Mouse (Mus musculus) limb, embryonic 14.5 days (tissue): Measurements from ENCODE around the gene Ankrd52. TPM values are rescaled to one million over a fixed set of nuclear protein-coding genes. Genes with fewer than 3 reads are reported as not detected.

Experiments used
- ATAC-seq: fragments of 200-750 bp; cut with Nextera tagmentation; 2 replicates; pipeline ENCODE4 v1.8.0; 2017; ENCODE audit warnings: low read depth, moderate number of reproducible peaks, moderate TSS enrichment; ENCODE audit not compliant: low FRiP score
- DNase-seq: peaks from one replicate; pipeline ENCODE4 v3.0.0-alpha.2; 2015; ENCODE audit warnings: low spot score
- H3K27ac ChIP-seq: fragments of 300-500 bp; sonication (generic); replicated peaks from 2 replicates; pipeline ENCODE4 v1.5.1; 2014; ENCODE audit warnings: low read depth, mild to moderate bottlenecking, low read length, moderate library complexity, mixed read lengths
- H3K27me3 ChIP-seq: fragments of 300-500 bp; sonication (generic); 2 replicates; pipeline ENCODE4 v1.6.1; 2014; ENCODE audit warnings: low read length, mixed read lengths; ENCODE audit not compliant: control insufficient read depth, insufficient read depth
- H3K36me3 ChIP-seq: fragments of 300-500 bp; sonication (generic); 2 replicates; pipeline ENCODE4 v1.6.1; 2014; ENCODE audit warnings: mild to moderate bottlenecking, low read length, moderate library complexity, mixed read lengths; ENCODE audit not compliant: control insufficient read depth, insufficient read depth
- H3K4me1 ChIP-seq: fragments of 300-500 bp; sonication (generic); 2 replicates; pipeline ENCODE4 v1.6.1; 2014; ENCODE audit warnings: antibody characterized with exemption, low read length, mixed read lengths; ENCODE audit not compliant: control insufficient read depth, insufficient read depth
- H3K4me2 ChIP-seq: fragments of 300-500 bp; sonication (generic); replicated peaks from 2 replicates; pipeline ENCODE4 v1.6.1; 2014; ENCODE audit warnings: low read depth, mild to moderate bottlenecking, low read length, moderate library complexity; ENCODE audit not compliant: severe bottlenecking
- H3K4me3 ChIP-seq: fragments of 300-500 bp; sonication (generic); replicated peaks from 2 replicates; pipeline ENCODE4 v1.5.1; 2014; ENCODE audit warnings: low read length
- H3K9ac ChIP-seq: fragments of 300-500 bp; sonication (generic); 2 replicates; pipeline ENCODE4 v1.6.1; 2014; ENCODE audit warnings: mild to moderate bottlenecking, low read depth, low read length, moderate library complexity; ENCODE audit not compliant: severe bottlenecking
- H3K9me3 ChIP-seq: fragments of 300-500 bp; sonication (generic); 2 replicates; pipeline ENCODE4 v1.6.1; 2016; ENCODE audit warnings: low read length; ENCODE audit not compliant: control insufficient read depth
- POLR2A ChIP-seq: fragments of 200-500 bp; IDR thresholded peaks from 2 replicates; pipeline ENCODE4 v1.8.0; 2012; ENCODE audit warnings: inconsistent platforms, mild to moderate bottlenecking, moderate library complexity, borderline replicate concordance; ENCODE audit not compliant: insufficient read depth, insufficient read length; ENCODE audit errors: extremely low read depth
- WGBS: fragments of 180-500 bp; shearing (Covaris S2); extraction: QIAGEN DNeasy Blood & Tissue Kit; methylation state at CpG from one replicate; pipeline ENCODE4 v1.1.7; 2014; 5-methylcytosine and 5-hydroxymethylcytosine counted together
- polyA plus RNA-seq, 2 experiments: library from polyadenylated mRNA; depleted of rRNA in 1 of 2; stranded (reverse) in 1 of 2; unstranded in 1 of 2; fragments of >200 nt; fragmentation: Nextera tagmentation in 1 of 2; extraction: Ambion mirVana in 1 of 2; gene quantifications; 2 replicates each; pipeline versions ENCODE4 v1.2.1 to v1.2.3; 2012 to 2014

Gene Ankrd52
- polyA plus RNA-seq, 2 experiments, result 11.3 to 50.7 TPM

- H3K4me3 ChIP-seq, result no peak overlapping the region
- 93% methylated on average over 2 of the region's 2 CpGs for WGBS
Measured at GRCm38 (mm10) chr10:128433417-128433816, 56.5 kb downstream of the Ankrd52 start.

DNA sequence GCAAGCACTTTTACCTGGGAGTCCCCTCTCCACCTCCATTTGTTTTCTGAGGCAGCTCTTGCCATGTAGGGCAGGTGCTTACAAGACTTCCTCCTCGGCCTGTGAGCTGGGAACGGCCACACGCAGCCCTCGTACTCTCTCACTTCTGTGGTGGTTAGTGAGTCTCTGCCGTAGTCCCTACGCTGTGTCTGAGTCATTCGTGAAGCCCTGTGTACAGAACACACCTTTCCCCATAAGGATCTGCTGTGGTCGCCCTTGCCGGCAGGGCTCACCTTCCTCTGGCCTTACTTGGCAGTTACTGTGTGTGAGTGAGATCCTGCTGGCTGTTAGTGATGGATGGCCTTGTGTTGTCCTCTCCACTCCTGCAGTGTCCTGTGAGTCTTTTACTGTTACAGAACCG is 57.8 kb downstream of the Ankrd52 start:
- no peak overlapping the region for H3K9ac ChIP-seq
- H3K36me3 ChIP-seq, result peaks cover 82% of the 10 kb centered on the region
- no peaks in the 10 kb centered on the region for H3K9me3 ChIP-seq
- H3K4me3 ChIP-seq, result no peak overlapping the region
- no peak for TF ChIP-seq POLR2A
- DNase-seq (no peak), ATAC-seq (no peak)
- WGBS, result 88% methylated on average over 10 of the region's 10 CpGs
- H3K4me2 ChIP-seq, result no peak overlapping the region
- H3K27ac ChIP-seq, result no peak overlapping the region
- no peaks in the 10 kb centered on the region for H3K27me3 ChIP-seq
- H3K4me1 ChIP-seq, result no peaks in the 10 kb centered on the region

More at GRCm38 (mm10) chr10:128433417-128433816, 56.5 kb downstream of the Ankrd52 start:
- Histone ChIP-seq H3K27ac (no peak overlapping the region), H3K9me3 (no peaks in the 10 kb centered on the region), H3K4me1 (no peaks in the 10 kb centered on the region), H3K27me3 (no peaks in the 10 kb centered on the region), H3K36me3 (peaks cover 82% of the 10 kb centered on the region), H3K4me2 (no peak overlapping the region), H3K9ac (no peak overlapping the region)
- DNase-seq (no peak), ATAC-seq (no peak)
- TF ChIP-seq POLR2A, result no peak

- H3K4me1 ChIP-seq, result no peaks in the 10 kb centered on the region
- no peak for TF ChIP-seq POLR2A
- WGBS, result 88% methylated on average over 17 of the region's 17 CpGs
- no peak overlapping the region for H3K9ac ChIP-seq
- H3K27ac ChIP-seq, result no peak overlapping the region
- no peak overlapping the region for H3K4me2 ChIP-seq
- DNase-seq (no peak), ATAC-seq (no peak)
- H3K36me3 ChIP-seq, result peaks cover 82% of the 10 kb centered on the region
- no peaks in the 10 kb centered on the region for H3K27me3 ChIP-seq
- H3K4me3 ChIP-seq, result no peak overlapping the region
- H3K9me3 ChIP-seq, result no peaks in the 10 kb centered on the region
Measured at GRCm38 (mm10) chr10:128435186-128435823, 58.4 kb downstream of the Ankrd52 start.

DNA sequence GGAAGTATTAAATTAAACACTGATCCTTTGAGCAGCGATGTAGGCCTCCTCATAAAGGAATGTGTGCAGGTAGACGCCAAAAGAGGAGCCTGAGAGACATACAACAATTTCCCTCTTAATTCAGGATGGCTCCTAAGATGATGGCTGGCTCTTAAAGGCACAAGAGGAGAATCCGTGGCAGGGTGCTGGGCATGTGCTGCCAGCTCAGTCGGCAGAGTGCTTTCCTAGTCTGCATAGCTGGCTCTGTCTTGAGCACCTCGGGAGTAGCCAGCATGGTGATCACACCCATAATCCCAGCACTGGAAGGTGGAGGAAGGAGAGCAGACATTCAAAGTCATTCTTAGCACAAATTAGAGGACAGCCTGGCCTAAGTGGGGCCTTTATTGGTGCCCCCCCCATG is 59.0 kb downstream of the Ankrd52 start:
- no peaks in the 10 kb centered on the region for H3K9me3 ChIP-seq
- no peak for ATAC-seq
- no peak overlapping the region for H3K9ac ChIP-seq
- WGBS, result 85% methylated on average over 5 of the region's 5 CpGs
- TF ChIP-seq POLR2A, result no peak
- H3K27ac ChIP-seq, result no peak overlapping the region
- no peak overlapping the region for H3K4me3 ChIP-seq
- DNase-seq, result no peak
- H3K27me3 ChIP-seq, result no peaks in the 10 kb centered on the region
- H3K4me2 ChIP-seq, result no peak overlapping the region
- no peaks in the 10 kb centered on the region for H3K4me1 ChIP-seq
- peaks cover 82% of the 10 kb centered on the region for H3K36me3 ChIP-seq

- H3K4me2 ChIP-seq, result no peak overlapping the region
- no peak for ATAC-seq
- no peaks in the 10 kb centered on the region for H3K9me3 ChIP-seq
- H3K36me3 ChIP-seq, result peaks cover 82% of the 10 kb centered on the region
- no peak for DNase-seq
- H3K4me1 ChIP-seq, result no peaks in the 10 kb centered on the region
- H3K4me3 ChIP-seq, result no peak overlapping the region
- no peak overlapping the region for H3K27ac ChIP-seq
- no peak for TF ChIP-seq POLR2A
- no peak overlapping the region for H3K9ac ChIP-seq
- no peaks in the 10 kb centered on the region for H3K27me3 ChIP-seq
- 93% methylated on average over 8 of the region's 8 CpGs for WGBS
Measured at GRCm38 (mm10) chr10:128436376-128436775, 59.5 kb downstream of the Ankrd52 start.
